ENCODE assay signal across 9 mouse cellular contexts in genomic region chr8:121717982-121718425, GRCm38 (mm10). TPM values are rescaled to one million over a fixed set of nuclear protein-coding genes. Genes with fewer than 3 reads are reported as not detected.
A peak's percentile ranks its signal among the peaks of the same experiment; 100 is the strongest.
DNase-seq lines count a peak whose midpoint lies in the region; ATAC-seq and TF ChIP-seq lines count a peak whose summit lies in the region.
"Had no signal": no experiment of that assay in that cellular context is flagged by ENCODE, and none has a peak within 500 bp of the region (broad histone marks: within the 10 kb centered on the region; RNA-seq: fewer than 3 reads in every experiment).

No protein-coding gene starts in this region.

- ATAC-seq in forebrain, postnatal 0 days = peak; percentile 97

- H3K9me3 ChIP-seq in forebrain, postnatal 0 days (ENCODE audit: low read length) = no peaks in the 10 kb centered on the region
- H3K9me3 ChIP-seq: liver, embryonic 15.5 days had no signal

- DNase-seq in MN1 (ENCODE audit: low spot score) = peak; percentile 99
- peak; percentile 97 for DNase-seq in cerebellum, adult 18-20 months
- peak; percentile 97 for DNase-seq in forebrain, postnatal 0 days
- peak; percentile 44 for DNase-seq in heart, postnatal 25 days (ENCODE audit: low spot score)
- peak; percentile 96 for DNase-seq in layer of hippocampus, adult 11-12 months (ENCODE audit: low spot score)
- DNase-seq in lung, adult 2 months = peak; percentile 68
- peak; percentile 50 for DNase-seq in ovary, postnatal 10 days (ENCODE audit: low spot score)
- DNase-seq in thymus, postnatal 25 days = peak; percentile 32

- no peak for TF ChIP-seq POLR2A in lung, adult 2 months (IDR thresholded peaks at IDR 0.05; ENCODE audit: borderline replicate concordance, extremely low read depth, low read depth, low read length)

- H3K4me3 ChIP-seq in forebrain, postnatal 0 days (ENCODE audit: low read depth, low read length) = no peak overlapping the region
- H3K4me3 ChIP-seq in lung, adult 2 months (replicated peaks; ENCODE audit: extremely low read depth, low read depth, low read length) = no peak overlapping the region
- H3K4me3 ChIP-seq: liver, embryonic 15.5 days had no signal

- H3K36me3 ChIP-seq in forebrain, postnatal 0 days (ENCODE audit: insufficient read depth) = no peaks in the 10 kb centered on the region
- H3K36me3 ChIP-seq: liver, embryonic 15.5 days had no signal

- H3K27ac ChIP-seq in forebrain, postnatal 0 days (ENCODE audit: low read depth, low read length) = peak overlapping the region; percentile 11
- H3K27ac ChIP-seq: liver, embryonic 15.5 days had no signal

- WGBS in forebrain, postnatal 0 days = 23% methylated on average over 12 of the region's 12 CpGs
- 27% methylated on average over 12 of the region's 12 CpGs for WGBS in lung, adult 2 months

- H3K9ac ChIP-seq in forebrain, postnatal 0 days = no peak overlapping the region
- H3K9ac ChIP-seq: liver, embryonic 15.5 days had no signal

- H3K27me3 ChIP-seq in forebrain, postnatal 0 days (ENCODE audit: insufficient read depth, low read length) = no peaks in the 10 kb centered on the region

- no peaks in the 10 kb centered on the region; the same call in 1 of the 2 replicates for H3K4me1 ChIP-seq in forebrain, postnatal 0 days (ENCODE audit: insufficient read depth)
- H3K4me1 ChIP-seq in lung, adult 2 months (ENCODE audit: control insufficient read depth, insufficient read depth, low read length) = no peaks in the 10 kb centered on the region
- H3K4me1 ChIP-seq: liver, embryonic 15.5 days had no signal

- peak overlapping the region; percentile 28; the same call in 1 of the 2 replicates for H3K4me2 ChIP-seq in forebrain, postnatal 0 days (ENCODE audit: low read depth)
- H3K4me2 ChIP-seq: liver, embryonic 15.5 days had no signal

- intact Hi-C loops in heart, postnatal 25 days (cut with DNase I) = loop anchor here (5.0 kb wide), 1 partner anchor 114 kb away; no protein-coding TSS in a partner anchor

- TF ChIP-seq CTCF in forebrain, postnatal 0 days (IDR thresholded peaks at IDR 0.05; ENCODE audit: low read depth) = peak; percentile 96
- peak; percentile 88 for TF ChIP-seq CTCF in lung, adult 2 months (IDR thresholded peaks at IDR 0.05; ENCODE audit: insufficient read depth, low read length)

RNA-seq across cellular contexts. Expression of gene Jph3, which starts 11.4 kb away (rescaled TPM):
- total RNA-seq in forebrain, postnatal 0 days (2014; rRNA removed) = 64.2 and 65.8 TPM in 2 replicates
- polyA plus RNA-seq in forebrain, postnatal 0 days (2015; fragmentation: Nextera tagmentation; extraction: Ambion mirVana) = 123 and 127 TPM in 2 replicates
- total RNA-seq in heart, postnatal 25 days (2021) = not detected
- polyA plus RNA-seq in lung, adult 2 months (2012; rRNA removed) = 0.06 and 0.10 TPM in 2 replicates

Comparison
In these comparisons a context has a peak if more than half of its experiments do, and no peak if none do; other contexts are left out.
1. DNase-seq: peak in every context shown above with its lines; median percentile 99 in MN1; 97 in cerebellum, adult 18-20 months; 97 in forebrain, postnatal 0 days; 96 in layer of hippocampus, adult 11-12 months; 68 in lung, adult 2 months; 50 in ovary, postnatal 10 days; 44 in heart, postnatal 25 days; 32 in thymus, postnatal 25 days.
2. RNA of gene Jph3, which starts 11.4 kb away (total RNA-seq): 64.2 to 65.8 TPM in forebrain, postnatal 0 days; not detected in heart, postnatal 25 days; every median in the first group is over 10 times any median in the second.